Mouse (Mus musculus) liver, postnatal 0 days (tissue): ENCODE measurements at regions not wholly inside any gene's neighbourhood (a gene's known extent, or its start where the extent isn't known, plus 50 kb on each side); places are given as distances from the start of the nearest gene placed in this dataset.

Experiments
- CTCF ChIP-seq: sonication (generic); IDR thresholded peaks from 2 replicates; pipeline ENCODE4 v1.5.1; 2016; ENCODE audit warnings: antibody characterized with exemption, low read depth
- EP300 ChIP-seq: IDR thresholded peaks from 2 replicates; pipeline ENCODE4 v1.6.1; 2016; ENCODE audit warnings: antibody characterized with exemption, low read depth, mild to moderate bottlenecking

DNA sequence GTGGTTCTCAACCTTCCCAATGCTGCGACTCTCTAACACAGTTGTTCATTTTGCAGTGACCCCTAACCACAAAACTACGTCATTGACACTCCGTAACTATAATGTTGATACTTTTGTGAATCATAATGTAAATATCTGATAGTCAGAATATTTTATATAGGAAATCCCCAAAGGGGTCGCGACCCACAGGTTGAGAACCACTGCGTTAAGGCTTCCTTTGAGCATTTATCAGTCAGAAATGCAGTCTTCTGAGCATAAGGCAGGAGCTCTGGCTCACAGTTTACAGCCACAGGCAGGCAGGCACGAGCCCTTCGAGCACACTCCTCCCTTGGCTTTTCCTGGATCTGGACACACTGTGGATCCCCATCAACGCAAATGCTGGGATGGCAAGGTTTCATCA is 57.0 kb downstream of the Nxnl2 start:
- TF ChIP-seq CTCF (no peak), EP300 (no peak)
